Mouse (Mus musculus): ENCODE measurements around the gene Uqcrh.

Gene Uqcrh

DNA sequence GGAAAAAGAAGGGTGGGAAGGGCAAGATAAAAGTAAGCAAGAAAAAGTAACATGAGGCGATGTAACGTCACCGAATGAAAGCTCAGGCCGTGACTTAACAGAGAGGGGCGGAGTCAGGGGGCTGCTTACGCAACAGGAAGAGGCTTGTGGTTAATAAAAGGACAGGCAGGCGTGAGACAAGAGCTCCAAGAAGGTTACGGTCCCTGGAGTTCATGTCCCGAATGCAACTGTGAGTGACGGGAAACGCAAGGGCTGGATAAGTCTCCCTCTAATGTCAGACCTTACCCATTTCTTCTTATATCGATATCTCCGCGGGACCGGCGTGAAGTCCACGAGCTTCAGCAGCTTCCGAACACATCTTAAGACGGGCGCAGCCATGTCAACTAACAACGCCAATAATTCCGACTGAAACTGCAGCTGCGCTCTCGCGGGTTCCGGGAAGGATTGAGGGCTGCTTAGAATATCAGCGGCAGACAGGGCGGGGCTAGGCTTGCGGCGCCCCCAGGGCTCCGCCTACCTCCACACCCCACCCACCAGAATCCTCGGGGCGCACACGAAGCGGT is 21.4 kb downstream of the Uqcrh start, which contains the start of gene Nsun4:
Gene Nsun4 (minus strand): TSS at position 478 of the 563 bp plus-strand sequence.
- peak; percentile 93 for DNase-seq

- DNase-seq, result peak; percentile 61
These were observed 22.2 kb downstream of the Uqcrh start for GRCm38 (mm10) chr4:116052526-116053293.

DNA sequence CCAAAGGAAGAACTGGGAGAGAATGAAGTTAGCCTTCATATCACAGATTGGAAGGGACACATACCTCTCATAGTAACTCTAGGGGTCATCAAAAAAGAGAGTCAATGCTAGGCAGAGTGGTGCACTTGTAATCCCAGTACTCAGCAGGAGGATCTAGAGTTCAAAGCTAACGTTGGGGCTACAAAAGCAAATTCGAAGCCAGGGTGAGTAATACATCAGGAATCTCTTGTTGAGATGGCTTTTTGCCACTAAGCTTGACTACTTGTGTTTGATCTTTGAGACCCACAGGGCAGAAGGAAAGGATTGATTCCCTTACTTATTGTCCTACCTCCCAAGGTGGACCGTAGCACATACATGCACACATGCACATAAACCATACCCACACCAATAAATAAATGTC is 25.7 kb downstream of the Uqcrh start:
- no peak for DNase-seq

DNA sequence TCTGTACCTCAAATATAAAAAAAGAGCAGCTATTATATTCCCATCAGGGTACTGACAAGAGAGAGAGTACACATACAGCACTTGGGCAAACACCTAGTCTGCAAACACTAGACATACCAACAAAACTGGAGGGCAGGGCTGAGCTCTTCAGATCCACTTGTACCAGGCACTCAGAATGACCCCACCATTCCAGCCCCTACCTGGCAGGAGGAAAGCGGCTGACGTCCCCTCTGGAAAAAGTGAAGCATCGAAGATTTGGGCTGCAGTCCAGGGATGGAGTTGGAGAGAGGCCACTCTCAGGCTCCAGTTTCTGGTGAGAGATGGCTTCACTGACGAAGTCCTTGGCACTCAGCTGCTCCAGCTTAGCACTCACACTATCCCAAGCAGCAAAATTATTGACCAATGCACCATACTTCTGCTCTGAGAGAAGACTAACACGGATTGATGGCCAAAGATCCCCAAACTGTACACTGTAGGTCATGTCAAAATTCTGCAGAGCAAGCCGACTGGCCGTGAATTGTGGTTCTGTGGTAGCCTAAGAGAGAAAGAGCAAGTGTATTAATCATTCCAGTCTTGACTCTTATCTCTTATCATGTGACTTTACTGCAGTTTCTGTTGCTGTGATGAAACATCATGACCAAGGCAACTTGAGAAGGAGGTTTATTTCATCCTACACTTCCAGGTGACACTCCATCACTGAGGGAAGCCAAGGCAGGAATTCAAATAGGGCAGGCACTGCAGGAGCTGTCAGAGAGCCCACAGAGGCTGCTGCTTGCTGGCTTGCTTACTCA is 26.5 kb downstream of the Uqcrh start:
- no peak for DNase-seq

GRCm38 (mm10) chr4:116047681-116048080 is 27.2 kb downstream of the Uqcrh start:
- no peak for DNase-seq

DNA sequence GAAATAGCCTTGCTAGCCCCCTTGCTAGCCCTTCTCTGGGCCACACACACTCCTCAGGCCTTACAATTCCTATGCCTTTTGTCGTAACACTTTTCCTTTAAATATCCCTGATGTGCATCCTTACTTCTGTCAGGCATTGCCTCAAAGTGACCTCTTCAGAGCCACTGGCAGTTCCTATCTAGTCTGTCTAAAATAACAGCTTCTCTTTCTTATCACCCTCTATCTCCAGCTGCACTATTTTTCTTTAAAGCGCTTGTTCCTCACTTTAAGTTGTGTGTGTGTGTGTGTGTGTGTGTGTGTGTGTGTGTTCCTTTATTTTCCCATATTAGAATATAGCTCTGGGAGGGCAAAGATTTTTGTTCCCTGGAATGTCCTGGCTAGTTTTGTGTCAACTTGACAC is 28.3 kb downstream of the Uqcrh start:
- DNase-seq, result no peak

GRCm38 (mm10) chr4:116042186-116042585 is 32.7 kb downstream of the Uqcrh start:
- no peak for DNase-seq

DNA sequence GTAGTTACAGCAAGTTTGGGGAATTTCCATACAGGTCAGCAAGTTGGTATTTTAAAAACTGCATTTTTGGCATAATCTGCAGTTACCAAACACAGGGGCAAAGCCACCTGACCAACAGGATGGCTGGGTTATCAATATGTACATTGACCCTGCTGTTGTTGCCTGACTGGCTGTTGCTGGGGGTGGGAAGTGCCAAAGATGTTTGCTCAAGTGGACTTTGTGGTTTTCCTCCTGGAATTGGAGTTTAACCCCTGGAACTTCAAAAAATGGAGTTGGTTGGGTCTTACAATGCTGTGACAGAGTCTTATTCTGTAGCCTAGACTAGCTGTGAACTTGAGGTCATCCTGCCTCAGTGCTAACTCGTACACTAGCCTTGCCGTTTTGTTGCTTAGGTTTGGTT is 34.4 kb downstream of the Uqcrh start:
- DNase-seq, result no peak

DNA sequence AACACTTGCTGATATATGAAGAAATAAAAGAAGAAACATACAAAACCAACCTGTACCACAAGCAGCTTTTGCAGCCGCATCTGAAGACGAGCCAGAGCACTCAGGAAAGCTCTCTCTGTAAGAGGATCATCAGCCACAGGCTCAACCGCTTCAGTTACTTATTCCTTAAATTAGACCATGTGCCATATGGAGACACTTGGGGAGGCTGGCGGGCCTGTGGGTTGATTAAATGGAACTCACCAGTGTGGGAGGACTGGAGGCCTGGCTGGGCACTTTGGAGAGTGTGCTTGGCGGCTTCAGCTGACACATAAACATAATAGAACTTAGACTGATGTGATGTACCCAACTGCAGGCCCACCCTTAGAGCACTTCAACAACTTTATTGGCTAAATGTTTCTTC is 41.5 kb downstream of the Uqcrh start:
- no peak for DNase-seq

GRCm38 (mm10) chr4:116032906-116033305 is 42.0 kb downstream of the Uqcrh start:
- DNase-seq, result no peak

DNA sequence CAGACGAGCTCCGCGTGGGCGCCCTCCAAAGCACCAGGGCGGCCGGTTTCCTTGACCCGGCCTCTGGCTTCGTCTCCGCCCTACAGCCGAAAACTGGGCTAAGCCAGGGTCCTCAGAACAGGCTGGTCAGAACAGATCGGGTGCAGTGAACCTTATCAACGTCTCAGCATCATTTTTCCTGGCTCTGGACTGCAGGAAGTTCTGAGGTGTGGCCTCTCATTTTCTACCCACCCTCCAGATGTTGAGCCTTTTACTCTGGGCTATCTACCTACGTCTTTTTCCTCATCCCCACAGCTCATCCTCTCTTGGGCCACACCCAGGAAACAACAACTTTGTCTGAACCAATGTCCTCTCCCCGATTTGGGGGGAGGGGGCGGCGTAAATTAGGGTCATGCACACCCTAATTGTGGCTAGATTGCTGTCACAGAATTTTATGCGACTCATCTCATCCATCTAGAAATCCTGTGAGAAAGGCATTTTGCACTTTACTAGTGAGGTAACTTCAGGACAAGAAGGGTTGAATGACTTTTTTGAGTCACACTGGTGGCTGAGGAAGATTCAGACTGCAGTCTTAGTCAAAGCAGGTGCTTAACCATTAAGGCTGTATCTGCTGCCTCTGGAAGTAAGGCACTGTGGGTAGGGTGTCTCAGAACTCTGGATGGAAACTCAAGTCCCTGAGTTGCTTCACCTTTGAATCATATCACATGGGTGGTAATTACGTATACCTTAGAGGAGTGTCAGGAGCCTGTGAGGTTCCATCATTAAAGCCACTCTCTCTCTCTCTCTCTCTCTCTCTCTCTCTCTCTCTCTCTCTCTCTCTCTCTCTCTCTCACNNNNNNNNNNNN is 56.7 kb downstream of the Uqcrh start, which contains the start of gene Faah:
Gene Faah (minus strand): TSS at position 25 of the 845 bp plus-strand sequence.
- no peak for DNase-seq

DNA sequence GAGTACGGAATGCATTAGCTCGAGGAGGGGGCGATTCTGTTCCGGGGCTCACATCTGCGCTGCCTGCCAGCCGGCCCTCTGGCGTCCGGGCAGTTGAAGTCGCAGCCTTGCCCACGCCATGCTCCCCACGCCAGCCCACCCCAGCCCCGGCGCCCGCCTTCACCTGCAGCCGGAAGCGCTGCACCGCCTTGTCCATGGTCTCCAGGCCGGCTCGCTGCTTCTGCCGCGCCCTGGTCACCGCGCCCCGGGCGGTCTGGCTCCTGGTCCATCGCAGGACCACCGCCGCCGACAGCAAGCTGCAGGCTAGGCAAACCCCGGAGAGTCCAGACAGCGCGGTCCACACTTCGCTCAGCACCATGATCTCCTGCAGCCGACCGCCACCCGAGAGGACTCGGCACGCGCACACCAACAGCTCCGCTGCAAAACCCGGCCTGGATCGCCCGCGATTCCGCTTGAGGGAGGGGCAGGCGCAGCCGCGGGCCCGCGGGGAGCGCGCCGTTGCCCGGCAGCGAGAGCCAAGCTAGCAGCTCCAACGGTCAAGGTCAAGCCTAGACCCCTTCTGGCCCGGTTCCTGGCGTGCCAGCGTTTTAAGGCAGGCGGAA is 57.5 kb downstream of the Uqcrh start:
- peak; percentile 87 for DNase-seq

Measured in kidney, adult 18-20 months (tissue).